Mouse (Mus musculus) layer of hippocampus, adult 2 months (tissue): Measurements from ENCODE around the gene Myo9a. TPM values are rescaled to one million over a fixed set of nuclear protein-coding genes. Genes with fewer than 3 reads are reported as not detected.
A peak's percentile ranks its signal among the peaks of the same experiment; 100 is the strongest.
"Not testable (repeated sequence)": the region's sequence is repeated elsewhere in the genome, so short reads cannot be mapped to it uniquely, and the experiment has no call there.

Source experiments
- DNase-seq, 2 experiments: peaks; one replicate each; pipeline ENCODE4 v3.0.0; 2022; ENCODE audit warnings: low spot score in 2 of 2
- H3K27ac ChIP-seq: fragments of 200-600 bp; 2 replicates; pipeline ENCODE4 v1.8.1; 2022
- H3K4me3 ChIP-seq: fragments of 200-600 bp; 2 replicates; pipeline ENCODE4 v1.8.1; 2022; ENCODE audit warnings: mild to moderate bottlenecking
- CTCF ChIP-seq: fragments of 200-600 bp; conservative IDR thresholded peaks from 2 replicates; pipeline ENCODE4 v1.8.1; 2022; ENCODE audit warnings: antibody characterized with exemption, mild to moderate bottlenecking, moderate library complexity
- total RNA-seq, 2 experiments: library from RNA; stranded (reverse); gene quantifications; 2 replicates each; pipeline ENCODE4 v1.2.3; 2021

Gene Myo9a
- total RNA-seq, 2 experiments from 2014 or later: 70.0 to 71.1 TPM

DNA sequence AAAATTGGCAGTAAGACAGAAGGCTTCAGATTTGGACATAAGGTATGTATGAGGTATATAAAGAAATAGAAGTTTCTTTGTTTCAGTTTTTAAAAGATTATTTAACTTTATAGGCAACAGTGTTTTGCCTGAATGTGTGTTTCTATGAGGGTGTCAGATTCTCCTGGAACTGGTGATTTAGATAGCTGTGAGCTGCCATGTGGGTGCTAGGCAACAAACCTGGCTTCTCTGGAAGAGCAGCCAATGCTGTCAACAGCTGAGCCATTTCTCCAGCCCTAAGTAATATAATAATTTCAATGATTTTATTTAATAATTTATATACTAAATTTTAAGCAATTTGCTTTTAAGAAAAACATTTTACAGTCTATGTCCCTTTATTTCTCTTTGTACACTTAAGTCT lies 133.9 kb downstream of the Myo9a start:
- Histone ChIP-seq H3K27ac (peak overlapping the region; percentile 77), H3K4me3 (no peak overlapping the region)
- no peak for TF ChIP-seq CTCF
- DNase-seq: peak in 1 of 2 experiments; percentile 44

GRCm38 (mm10) chr9:59903382-59903781 lies 152.7 kb downstream of the Myo9a start:
- no peak overlapping the region for H3K4me3 ChIP-seq
- TF ChIP-seq CTCF: no peak

GRCm38 (mm10) chr9:59914761-59915160 lies 164.1 kb downstream of the Myo9a start:
- DNase-seq: no peak
- no peak for TF ChIP-seq CTCF
- Histone ChIP-seq H3K27ac (no peak overlapping the region), H3K4me3 (no peak overlapping the region)

More at GRCm38 (mm10) chr9:59903382-59903781, 152.7 kb downstream of the Myo9a start:
- no peak for DNase-seq
- H3K27ac ChIP-seq: no peak overlapping the region

DNA sequence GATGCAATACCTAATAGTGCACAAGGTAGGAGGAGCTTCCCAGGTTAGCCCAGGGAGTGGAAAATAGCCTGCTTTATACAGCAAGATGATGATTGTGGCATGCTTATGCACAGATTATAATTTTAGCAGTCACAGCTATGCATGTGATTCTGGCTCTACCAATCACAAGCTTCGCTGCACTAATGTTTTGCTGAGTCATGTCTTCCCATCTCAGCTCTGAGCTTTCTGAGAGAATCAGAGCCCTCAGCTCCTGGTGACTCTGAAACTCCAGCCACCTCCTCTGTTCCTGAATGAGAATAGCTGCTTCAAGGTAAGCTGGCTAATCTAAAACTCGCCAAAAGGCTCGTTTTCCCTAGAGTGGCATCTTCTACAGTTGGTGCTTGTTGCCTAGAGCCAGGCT lies 179.6 kb downstream of the Myo9a start:
- TF ChIP-seq CTCF: no peak
- DNase-seq: no peak
- H3K4me3 ChIP-seq: no peak overlapping the region
- H3K27ac ChIP-seq: no peak overlapping the region

GRCm38 (mm10) chr9:59935866-59936265 lies 185.2 kb downstream of the Myo9a start:
- DNase-seq, H3K27ac ChIP-seq: not testable (repeated sequence)

GRCm38 (mm10) chr9:59938529-59938928 lies 187.8 kb downstream of the Myo9a start:
- no peak for DNase-seq
- no peak for TF ChIP-seq CTCF
- H3K4me3 ChIP-seq: no peak overlapping the region
- 0 out of 2 replicates have a peak overlapping the region, but pooled peaks have one; percentile 24 for H3K27ac ChIP-seq

More at GRCm38 (mm10) chr9:59935866-59936265, 185.2 kb downstream of the Myo9a start:
- not testable (repeated sequence) for H3K4me3 ChIP-seq

- no peak for DNase-seq
- Histone ChIP-seq H3K4me3 (no peak overlapping the region), H3K27ac (0 out of 2 replicates have a peak overlapping the region, but pooled peaks have one; percentile 24)
- TF ChIP-seq CTCF: no peak
These were observed 189.0 kb downstream of the Myo9a start for GRCm38 (mm10) chr9:59939691-59940090.

- Histone ChIP-seq H3K27ac (no peak overlapping the region), H3K4me3 (no peak overlapping the region)
- DNase-seq: no peak
- TF ChIP-seq CTCF: no peak
These were observed 190.5 kb downstream of the Myo9a start for GRCm38 (mm10) chr9:59940913-59941884.

DNA sequence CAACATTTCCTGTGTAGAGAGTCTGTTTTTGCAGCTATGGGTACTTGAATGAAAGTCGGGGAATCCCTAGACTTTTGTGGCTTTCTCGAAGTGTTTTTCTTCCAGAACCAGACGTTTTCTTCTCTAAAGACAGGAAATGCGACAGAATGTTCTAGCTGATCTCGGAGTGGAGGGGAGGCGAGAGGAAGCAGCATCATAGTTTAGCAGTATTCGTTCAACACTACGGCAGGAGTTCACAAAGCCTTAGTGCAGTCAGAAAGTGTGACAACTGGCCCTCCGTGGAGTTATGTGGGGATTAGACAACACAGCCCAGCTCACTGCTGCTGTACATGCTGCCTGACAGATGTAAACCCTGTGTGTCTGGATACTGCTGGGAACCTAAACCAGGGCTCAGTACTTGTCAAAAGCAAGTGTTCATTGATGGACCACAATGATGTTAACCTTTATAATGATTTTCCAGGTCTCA lies 191.2 kb downstream of the Myo9a start:
- no peak for TF ChIP-seq CTCF

GRCm38 (mm10) chr9:59942501-59943085 lies 191.9 kb downstream of the Myo9a start:
- no peak for DNase-seq
- Histone ChIP-seq H3K27ac (no peak overlapping the region), H3K4me3 (no peak overlapping the region)
- TF ChIP-seq CTCF: no peak

More for the DNA sequence above, 191.2 kb downstream of the Myo9a start:
- H3K4me3 ChIP-seq: no peak overlapping the region
- DNase-seq: no peak
- no peak overlapping the region for H3K27ac ChIP-seq

- Histone ChIP-seq H3K4me3 (no peak overlapping the region), H3K27ac (no peak overlapping the region)
- no peak for TF ChIP-seq CTCF
- DNase-seq: no peak
These were observed 193.1 kb downstream of the Myo9a start for GRCm38 (mm10) chr9:59943826-59944225.

- Histone ChIP-seq H3K27ac (no peak overlapping the region), H3K4me3 (no peak overlapping the region)
- no peak for DNase-seq
- no peak for TF ChIP-seq CTCF
These were observed 194.5 kb downstream of the Myo9a start for GRCm38 (mm10) chr9:59945241-59945640.

DNA sequence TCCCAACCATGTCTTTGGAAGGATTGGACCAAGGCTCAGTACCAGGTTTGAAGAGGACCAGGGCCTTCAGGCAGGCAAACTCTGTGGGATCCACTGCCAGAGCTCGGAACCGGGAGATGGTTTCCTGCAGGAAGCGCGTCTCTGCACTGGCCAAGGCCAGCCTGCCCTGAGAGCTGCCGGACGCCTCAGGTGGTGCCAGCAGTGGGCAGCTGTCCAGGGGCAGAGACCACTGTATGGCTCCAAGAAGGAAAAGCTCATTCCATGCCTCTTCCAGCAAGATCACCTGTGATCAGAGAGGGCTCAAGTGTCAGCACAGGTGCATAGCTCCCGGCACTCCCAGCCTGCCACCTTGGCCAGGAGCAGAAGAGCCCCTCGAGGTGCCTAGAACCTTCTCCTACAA lies 196.6 kb downstream of the Myo9a start:
- H3K27ac ChIP-seq: no peak overlapping the region
- no peak for DNase-seq
- no peak overlapping the region for H3K4me3 ChIP-seq
- TF ChIP-seq CTCF: no peak

- no peak overlapping the region for H3K4me3 ChIP-seq
- DNase-seq: no peak
- no peak for TF ChIP-seq CTCF
- no peak overlapping the region for H3K27ac ChIP-seq
These were observed 197.5 kb downstream of the Myo9a start for GRCm38 (mm10) chr9:59948226-59948625.
